Mouse (Mus musculus) activated CD4-positive, CD25-positive, alpha-beta regulatory T cell, adult 4 months (primary cell): ENCODE results near the gene Smim8. TPM values are rescaled to one million over a fixed set of nuclear protein-coding genes. Genes with fewer than 3 reads are reported as not detected.
A peak's percentile ranks its signal among the peaks of the same experiment; 100 is the strongest.
"Not testable (repeated sequence)": the region's sequence is repeated elsewhere in the genome, so short reads cannot be mapped to it uniquely, and the experiment has no call there.

Experiments used
- ATAC-seq: one replicate; pipeline ENCODE4 v1.8.0; 2017
- polyA plus RNA-seq, 2 experiments: library from polyadenylated mRNA; unstranded; fragments of 100-300 nt; shearing (Covaris generic); gene quantifications; one replicate each; pipeline ENCODE4 v1.2.1; 2017

Gene Smim8
- polyA plus RNA-seq, result 10 to 100 TPM; 57.0 to 82.1 TPM

GRCm38 (mm10) chr4:34777677-34778527 lies at the start of gene Smim8:
Smim8 (minus strand) TSS chr4:34778423.
- ATAC-seq, result peak; percentile 94

- ATAC-seq, result no peak
These were observed 45.7 kb upstream of the Smim8 start for GRCm38 (mm10) chr4:34823901-34824300.

- no peak for ATAC-seq
These were observed 41.7 kb upstream of the Smim8 start for GRCm38 (mm10) chr4:34819904-34820303.

DNA sequence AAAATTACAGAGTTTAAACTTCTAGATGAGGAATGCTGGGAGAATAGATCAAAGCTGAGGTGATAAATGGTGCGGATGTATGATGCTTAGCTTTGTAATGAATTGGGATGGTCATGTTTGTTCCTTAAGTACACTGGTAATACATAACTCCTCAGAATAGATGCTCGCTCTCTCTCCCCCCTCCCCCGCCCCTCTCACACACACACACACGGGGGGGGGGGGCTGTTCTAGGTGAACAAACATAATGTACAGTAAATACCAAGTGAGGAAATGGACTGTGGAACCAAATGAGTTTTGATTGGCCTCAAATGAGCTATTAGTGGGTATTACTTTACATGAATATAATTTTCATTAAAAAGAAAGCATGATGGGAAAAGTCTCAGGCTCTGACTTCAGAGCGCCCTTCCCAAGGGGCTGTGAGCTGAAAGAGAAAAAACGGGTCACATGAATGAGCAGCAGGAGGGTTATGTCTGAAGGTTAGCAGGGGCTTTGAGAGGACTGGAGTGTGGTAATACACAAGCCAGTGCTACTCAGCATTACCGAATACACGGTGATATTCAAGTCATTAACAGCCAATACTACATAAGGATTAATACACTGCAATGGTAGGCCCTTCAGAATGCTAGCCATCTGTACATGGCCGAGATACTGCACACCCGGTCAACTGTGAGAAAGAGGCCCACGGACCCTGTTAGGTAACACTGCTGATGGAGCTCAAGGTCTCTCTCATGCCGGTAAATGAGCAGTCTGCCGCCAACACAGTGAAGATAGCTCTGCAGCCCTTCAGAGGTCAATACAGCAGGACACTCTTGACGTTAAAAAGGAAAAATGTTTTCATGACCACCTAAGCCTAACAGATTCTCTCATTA lies 23.2 kb upstream of the Smim8 start:
- ATAC-seq, result no peak

DNA sequence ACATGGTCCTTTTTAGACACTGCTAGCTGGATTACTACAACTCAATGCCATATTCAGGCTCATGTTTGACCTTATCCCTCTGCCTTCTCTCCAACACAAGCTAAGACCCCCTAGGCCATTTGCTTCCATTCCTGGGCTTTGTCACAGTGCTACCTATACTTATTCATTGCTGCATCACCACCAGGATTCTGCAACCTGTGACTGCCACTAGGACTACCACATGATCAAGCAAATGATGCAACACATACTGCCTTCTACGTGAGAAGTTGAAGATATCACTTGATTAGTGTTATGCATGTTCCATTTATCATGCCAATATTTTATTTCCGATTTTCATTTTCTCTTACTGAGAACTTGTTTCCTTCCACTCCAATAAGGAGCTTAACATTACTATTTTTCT lies 19.8 kb upstream of the Smim8 start:
- ATAC-seq, result no peak

DNA sequence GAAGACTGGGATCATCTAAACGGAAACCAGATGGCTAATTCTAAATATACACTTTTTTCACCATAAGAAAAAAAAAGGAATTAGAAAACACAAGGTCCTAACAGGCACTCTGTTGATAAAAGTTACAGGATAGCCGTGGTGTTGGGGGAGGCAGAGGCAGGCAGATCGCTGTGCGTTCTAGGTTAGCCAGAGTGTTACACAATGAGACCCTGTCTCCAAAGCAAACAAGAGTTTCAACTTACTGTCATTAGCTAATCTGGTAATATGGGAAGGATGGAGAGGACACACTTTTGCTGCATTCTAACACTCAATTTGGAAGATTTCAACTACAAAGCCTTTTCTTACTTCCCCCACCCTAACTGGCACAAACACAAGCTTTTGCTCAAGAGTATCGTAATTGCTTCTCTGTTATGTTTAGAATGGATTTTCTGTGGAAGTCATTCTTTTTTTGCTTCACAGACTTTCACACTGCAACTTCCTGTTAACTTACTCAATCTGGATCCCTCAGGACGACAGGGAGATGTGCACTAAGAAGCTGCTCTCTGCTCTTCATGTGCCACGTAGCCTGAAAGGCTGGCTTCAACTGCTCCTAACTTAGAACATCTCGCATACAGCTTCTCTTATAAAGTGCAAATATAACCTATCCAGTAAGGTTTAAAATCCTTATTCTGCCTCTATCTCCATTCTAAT lies 19.2 kb upstream of the Smim8 start:
- no peak for ATAC-seq

DNA sequence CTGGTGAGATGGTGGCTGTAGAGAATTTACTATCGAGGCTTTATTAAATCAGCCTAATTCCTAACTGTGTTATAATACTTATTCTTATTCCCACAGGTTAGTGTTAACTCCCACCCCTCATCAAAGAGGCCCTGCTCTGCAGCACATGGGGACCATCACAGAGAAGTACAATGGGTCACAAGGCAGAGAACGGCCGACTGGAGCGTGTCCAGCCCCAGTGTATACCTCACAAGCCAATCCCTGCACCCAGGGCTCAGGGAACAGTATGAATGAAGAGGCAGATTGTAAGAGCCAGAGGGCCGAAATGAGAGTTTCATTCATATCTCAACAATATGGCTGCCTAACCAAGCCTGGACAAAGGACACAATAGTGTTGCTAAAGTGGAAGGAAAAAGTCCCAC lies 18.1 kb upstream of the Smim8 start:
- ATAC-seq, result no peak

- no peak for ATAC-seq
These were observed 8.3 kb upstream of the Smim8 start for GRCm38 (mm10) chr4:34786476-34786875.

DNA sequence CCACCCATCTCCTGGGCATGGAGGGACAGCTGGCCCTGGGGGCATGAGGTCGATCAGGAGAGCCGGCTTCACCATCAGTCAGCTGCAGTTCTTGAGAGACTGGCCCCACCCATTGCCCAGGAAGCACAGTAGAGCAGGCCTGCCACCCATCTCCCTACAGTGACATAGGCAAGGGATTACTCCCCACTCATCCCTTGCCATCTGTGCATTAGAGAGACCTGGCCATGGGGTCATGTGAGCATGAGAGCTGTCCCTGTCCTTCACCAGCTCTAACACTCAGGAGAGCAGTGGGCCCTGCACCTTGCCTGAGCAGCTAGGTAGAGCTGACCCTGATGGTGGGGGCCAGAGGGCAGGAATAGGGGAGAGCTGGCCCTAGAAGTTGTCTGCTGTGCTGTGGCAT lies 7.4 kb upstream of the Smim8 start:
- ATAC-seq, result no peak

GRCm38 (mm10) chr4:34784865-34785264 lies 6.6 kb upstream of the Smim8 start:
- ATAC-seq, result no peak

DNA sequence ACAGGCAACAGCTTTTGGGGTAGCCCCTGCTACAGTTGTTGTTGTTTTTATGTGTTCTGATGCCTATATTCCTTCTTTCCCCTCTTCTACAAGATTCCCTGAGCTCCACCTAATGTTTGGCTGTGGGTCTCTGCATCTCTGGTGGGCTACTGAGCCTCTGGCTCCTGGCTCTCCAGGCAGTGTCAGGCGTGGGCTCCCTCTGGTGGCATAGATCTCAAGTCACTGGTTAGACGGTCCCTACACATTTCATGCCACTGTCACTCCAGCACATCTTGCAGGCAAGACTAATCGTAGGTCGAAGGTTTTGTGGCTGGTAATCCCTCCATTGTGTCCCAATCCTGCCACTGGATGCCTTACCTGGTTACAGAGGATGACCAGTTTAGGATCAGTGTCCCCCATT lies 4.5 kb upstream of the Smim8 start:
- ATAC-seq, result no peak

DNA sequence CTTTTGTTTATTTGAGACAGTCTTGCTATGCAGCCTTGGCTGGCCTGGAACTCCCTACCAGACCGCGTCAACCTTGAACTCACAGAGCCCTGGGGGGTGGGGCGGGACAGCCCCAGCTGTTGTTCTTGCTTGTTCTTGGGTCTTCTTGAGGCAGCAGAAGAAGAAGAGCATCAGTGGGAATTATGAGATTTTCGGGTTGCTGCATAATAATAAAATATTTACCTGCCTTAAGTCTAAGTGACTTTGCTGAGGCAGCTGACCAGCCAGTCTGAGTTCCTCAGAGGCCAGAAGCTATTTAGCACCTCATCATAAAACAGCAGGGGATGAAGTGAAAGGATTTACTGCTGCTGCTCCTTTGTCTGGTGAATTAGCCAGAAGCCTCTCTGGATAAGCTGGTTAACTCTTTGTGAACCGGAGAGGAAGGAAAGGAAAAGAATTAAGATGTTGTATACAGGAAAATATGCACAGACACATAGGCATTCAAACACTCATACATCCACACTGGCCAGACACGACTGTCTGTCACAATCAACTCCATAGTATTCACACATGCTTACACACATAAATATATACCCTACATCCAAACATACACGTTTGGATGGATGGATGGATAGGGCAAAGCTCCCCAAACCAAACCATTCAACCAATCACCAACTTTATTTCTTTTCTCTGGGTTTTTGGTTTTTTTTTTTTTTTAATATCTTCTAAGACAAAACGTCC lies 6.4 kb downstream of the Smim8 start:
- no peak for ATAC-seq

GRCm38 (mm10) chr4:34756163-34756562 lies 22.1 kb downstream of the Smim8 start, which contains the start of gene Gm136:
Gm136 (minus strand) TSS chr4:34756263.
- no peak for ATAC-seq

DNA sequence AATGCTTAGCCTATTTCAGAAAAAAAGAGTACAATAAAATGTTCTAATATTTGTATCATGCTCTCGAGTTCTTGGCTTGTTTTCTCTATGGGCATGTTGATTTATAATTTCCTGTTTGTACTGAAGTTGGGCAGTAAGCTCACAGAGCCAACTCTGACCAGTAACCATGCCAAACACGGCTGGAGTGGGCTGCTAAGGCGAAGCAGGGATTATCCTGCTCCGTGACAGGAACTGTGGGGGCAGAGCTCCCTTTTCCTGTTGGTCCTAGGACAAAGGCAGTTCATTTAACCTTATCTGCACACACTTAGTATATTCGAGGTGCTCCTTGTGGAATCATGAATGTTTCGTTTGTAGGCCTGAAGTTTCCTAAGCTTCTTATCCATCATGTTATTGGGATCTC lies 29.0 kb downstream of the Smim8 start:
- no peak for ATAC-seq

DNA sequence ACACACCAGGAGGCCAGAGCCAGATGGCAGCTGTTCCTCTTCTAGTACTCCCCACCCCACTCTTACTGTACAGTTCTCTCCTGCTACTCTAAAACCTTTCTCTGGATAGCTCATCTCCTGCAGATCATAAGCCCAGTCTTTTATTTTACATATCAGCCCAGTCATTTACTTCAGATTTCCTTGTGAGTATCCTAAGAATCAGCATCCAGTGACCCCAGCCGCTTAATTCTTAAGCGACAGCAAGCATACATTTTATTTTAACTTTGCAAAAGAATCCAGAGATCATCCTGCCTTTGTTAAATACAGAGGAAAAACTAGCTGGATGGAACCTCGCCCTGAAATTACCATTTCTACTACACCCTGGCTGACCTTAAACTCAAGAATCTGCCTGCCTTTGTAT lies 43.8 kb downstream of the Smim8 start:
- ATAC-seq, result no peak

DNA sequence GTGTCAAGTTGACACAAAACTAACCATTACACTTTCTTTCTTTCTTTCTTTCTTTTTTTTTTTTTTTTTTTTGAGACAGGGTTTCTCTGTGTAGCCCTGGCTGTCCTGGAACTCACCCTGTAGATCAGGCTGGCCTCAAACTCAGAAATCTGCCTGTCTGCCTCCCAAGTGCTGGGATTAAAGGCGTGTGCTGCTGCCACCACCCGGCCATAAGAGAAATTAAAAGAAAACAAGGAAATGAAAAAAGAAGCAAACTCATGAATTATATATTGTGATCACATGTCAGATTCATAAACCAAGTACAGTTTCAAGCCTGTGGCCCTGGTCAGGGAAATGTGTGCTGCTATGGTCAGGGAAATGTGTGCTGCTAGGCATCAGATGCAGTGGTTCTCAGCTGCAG lies 44.8 kb downstream of the Smim8 start:
- ATAC-seq, result not testable (repeated sequence)

GRCm38 (mm10) chr4:34729851-34730341 lies 48.3 kb downstream of the Smim8 start, which contains the start of gene Cfap206:
Cfap206 (minus strand) TSS chr4:34730206.
- no peak for ATAC-seq

GRCm38 (mm10) chr4:34725710-34726109 lies 52.5 kb downstream of the Smim8 start:
- ATAC-seq, result not testable (repeated sequence)

GRCm38 (mm10) chr4:34724306-34724705 lies 53.9 kb downstream of the Smim8 start:
- ATAC-seq, result no peak

- ATAC-seq, result no peak
These were observed 55.0 kb downstream of the Smim8 start for GRCm38 (mm10) chr4:34723186-34723585.

DNA sequence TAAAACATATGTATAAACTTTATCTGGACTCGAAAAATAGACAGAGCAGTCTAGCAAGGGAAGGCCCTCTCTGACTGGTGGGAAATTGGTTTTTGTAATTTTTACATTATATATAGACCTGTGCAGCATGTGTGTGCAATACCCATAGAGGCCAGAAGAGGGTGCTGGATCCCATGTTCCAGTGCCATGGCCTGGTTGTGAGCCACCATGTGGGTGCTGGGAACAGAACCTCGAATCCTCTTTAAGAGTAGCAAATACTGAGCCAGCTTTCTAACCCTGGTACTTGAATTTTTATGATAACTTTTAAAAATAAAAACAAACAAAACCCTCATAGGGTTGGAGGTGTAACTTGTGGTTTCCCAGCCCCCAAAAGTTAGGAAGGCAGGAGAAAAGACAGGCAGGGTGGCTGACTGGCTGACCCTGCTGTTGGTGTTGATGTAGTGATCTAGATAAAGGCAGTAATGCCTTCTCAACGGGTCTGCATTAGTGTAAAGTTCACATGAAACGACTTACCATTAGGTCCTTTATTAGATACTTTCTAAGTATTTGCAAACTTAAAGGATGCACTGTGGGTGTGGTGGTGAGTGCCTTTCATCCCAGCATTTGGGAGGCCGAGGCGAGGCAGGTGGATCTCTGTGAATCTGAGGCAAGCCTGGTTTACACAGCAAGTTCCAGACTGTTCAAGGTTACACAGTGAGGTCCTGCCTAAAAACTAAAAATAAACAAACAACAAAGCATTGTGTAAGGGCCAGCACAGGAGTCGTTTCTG lies 57.9 kb downstream of the Smim8 start:
- no peak for ATAC-seq
